29 mouse cellular contexts compared by ENCODE assay signal in the genomic region with DNA sequence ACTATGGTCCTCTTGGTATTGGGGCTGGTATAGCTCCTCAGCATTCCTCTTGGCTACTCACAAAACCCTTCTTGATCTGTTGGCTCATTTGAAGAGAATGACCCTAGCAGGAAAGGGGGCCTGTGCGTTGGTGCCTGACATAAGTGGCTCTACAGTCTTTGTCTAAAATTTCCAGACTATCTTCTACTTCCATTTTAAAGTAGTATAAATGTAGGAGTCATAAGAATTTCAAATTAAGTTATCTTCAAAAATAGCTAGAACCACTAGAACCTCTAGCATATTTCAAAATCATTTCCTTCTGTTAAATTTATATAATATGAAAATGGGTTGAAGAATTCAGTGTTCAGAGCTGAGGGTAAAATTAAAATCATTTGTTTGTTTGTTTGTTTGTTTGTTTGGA.
"Had no signal": no experiment of that assay in that cellular context is flagged by ENCODE, and none has a peak within 500 bp of the region (broad histone marks: within the 10 kb centered on the region; RNA-seq: fewer than 3 reads in every experiment).

No protein-coding gene starts in this region.

- H3K36me3 ChIP-seq: embryonic facial prominence, embryonic 10.5 days; embryonic facial prominence, embryonic 12.5 days; embryonic facial prominence, embryonic 13.5 days; embryonic facial prominence, embryonic 15.5 days; forebrain, embryonic 10.5 days; forebrain, embryonic 12.5 days; forebrain, embryonic 15.5 days; heart, embryonic 10.5 days had no signal

- H3K27ac ChIP-seq: embryonic facial prominence, embryonic 10.5 days; embryonic facial prominence, embryonic 12.5 days; embryonic facial prominence, embryonic 13.5 days; embryonic facial prominence, embryonic 15.5 days; forebrain, embryonic 10.5 days; forebrain, embryonic 12.5 days; forebrain, embryonic 15.5 days; gastrocnemius, adult 2 months; heart, adult 2 months; heart, embryonic 10.5 days had no signal

- H3K27me3 ChIP-seq: embryonic facial prominence, embryonic 12.5 days; embryonic facial prominence, embryonic 13.5 days; embryonic facial prominence, embryonic 15.5 days; forebrain, embryonic 12.5 days; forebrain, embryonic 15.5 days had no signal

- H3K4me3 ChIP-seq: embryonic facial prominence, embryonic 10.5 days; embryonic facial prominence, embryonic 12.5 days; embryonic facial prominence, embryonic 13.5 days; embryonic facial prominence, embryonic 15.5 days; erythroblast, embryonic 14.5 days; forebrain, embryonic 10.5 days; forebrain, embryonic 12.5 days; forebrain, embryonic 15.5 days; gastrocnemius, adult 2 months; heart, adult 2 months; heart, embryonic 10.5 days had no signal

- H3K4me1 ChIP-seq: embryonic facial prominence, embryonic 10.5 days; embryonic facial prominence, embryonic 12.5 days; embryonic facial prominence, embryonic 13.5 days; embryonic facial prominence, embryonic 15.5 days; forebrain, embryonic 10.5 days; forebrain, embryonic 12.5 days; forebrain, embryonic 15.5 days; heart, embryonic 10.5 days had no signal

- H3K9ac ChIP-seq: embryonic facial prominence, embryonic 12.5 days; embryonic facial prominence, embryonic 13.5 days; embryonic facial prominence, embryonic 15.5 days; forebrain, embryonic 12.5 days; forebrain, embryonic 15.5 days; forebrain, postnatal 0 days had no signal

- DNase-seq: cerebellum, adult 2 months; cerebellum, adult 8-10 months; cerebellum, adult 9-10 months; cerebellum, adult 9-11 months; cerebellum, postnatal 10 days; cerebellum, postnatal 14 days; cerebellum, postnatal 25 days; cerebellum, postnatal 36 days; embryo, embryonic 11 days; forebrain, postnatal 0 days; gastrocnemius, adult 2 months; gastrocnemius, postnatal 10 days; gastrocnemius, postnatal 14 days; gastrocnemius, postnatal 25 days; gastrocnemius, postnatal 36 days; heart, adult 11 months; heart, adult 18-20 months; heart, adult 2 months had no signal

- ATAC-seq: forebrain, embryonic 14.5 days; forebrain, embryonic 15.5 days; forebrain, embryonic 16.5 days; forebrain, postnatal 0 days had no signal

- H3K9me3 ChIP-seq: embryonic facial prominence, embryonic 10.5 days; embryonic facial prominence, embryonic 12.5 days; embryonic facial prominence, embryonic 13.5 days; embryonic facial prominence, embryonic 15.5 days; forebrain, embryonic 10.5 days; forebrain, embryonic 12.5 days; forebrain, embryonic 15.5 days; heart, embryonic 10.5 days had no signal

- H3K4me2 ChIP-seq: embryonic facial prominence, embryonic 12.5 days; embryonic facial prominence, embryonic 13.5 days; embryonic facial prominence, embryonic 15.5 days; forebrain, embryonic 12.5 days; forebrain, embryonic 15.5 days had no signal
